Mouse (Mus musculus) heart, embryonic 14.5 days (tissue): Measurements from ENCODE around the gene Olfr1484. TPM values are rescaled to one million over a fixed set of nuclear protein-coding genes. Genes with fewer than 3 reads are reported as not detected.
"Not testable (repeated sequence)": the region's sequence is repeated elsewhere in the genome, so short reads cannot be mapped to it uniquely, and the experiment has no call there.

ENCODE experiments used
- ATAC-seq: fragments of 200-750 bp; cut with Nextera tagmentation; 2 replicates; pipeline ENCODE4 v1.8.0; 2017; ENCODE audit warnings: low read depth, moderate TSS enrichment; ENCODE audit not compliant: insufficient number of reproducible peaks, insufficient read depth, low FRiP score
- H3K27ac ChIP-seq, 2 experiments: fragments of 200-500 bp in 1 of 2; fragments of 300-500 bp in 1 of 2; sonication (generic) in 1 of 2; replicated peaks in 1 of 2; 2 replicates each; pipeline ENCODE4 v1.5.1; 2012 to 2014; ENCODE audit warnings: low read depth in 2 of 2, low read length in 2 of 2, control low read depth in 1 of 2, mild to moderate bottlenecking in 1 of 2, mixed read lengths in 1 of 2; ENCODE audit not compliant: control insufficient read depth in 1 of 2, insufficient read depth in 1 of 2
- H3K27me3 ChIP-seq: fragments of 300-500 bp; sonication (generic); 2 replicates; pipeline ENCODE4 v1.6.1; 2014; ENCODE audit warnings: mild to moderate bottlenecking, low read length, control low read depth; ENCODE audit not compliant: control insufficient read depth, insufficient read depth
- H3K36me3 ChIP-seq: fragments of 300-500 bp; sonication (generic); 2 replicates; pipeline ENCODE4 v1.6.1; 2014; ENCODE audit warnings: mild to moderate bottlenecking, control low read depth, low read length, mixed read lengths; ENCODE audit not compliant: control insufficient read depth, insufficient read depth
- H3K4me1 ChIP-seq, 2 experiments: fragments of 200-500 bp in 1 of 2; fragments of 300-500 bp in 1 of 2; sonication (generic) in 1 of 2; 2 replicates each; pipeline ENCODE4 v1.6.1; 2012 to 2014; ENCODE audit warnings: low read length in 2 of 2, control low read depth in 1 of 2, mixed read lengths in 1 of 2; ENCODE audit not compliant: control insufficient read depth in 2 of 2, insufficient read depth in 2 of 2
- H3K4me2 ChIP-seq: fragments of 300-500 bp; sonication (generic); 2 replicates; pipeline ENCODE4 v1.6.1; 2014; ENCODE audit warnings: mild to moderate bottlenecking, low read length
- H3K4me3 ChIP-seq, 2 experiments: fragments of 200-500 bp in 1 of 2; fragments of 300-500 bp in 1 of 2; sonication (generic) in 1 of 2; 2 replicates each; pipeline ENCODE4 v1.5.1; 2012 to 2014; ENCODE audit warnings: low read length in 2 of 2, mild to moderate bottlenecking in 2 of 2, control low read depth in 1 of 2, low read depth in 1 of 2, moderate library complexity in 1 of 2; ENCODE audit not compliant: control insufficient read depth in 1 of 2, insufficient read depth in 1 of 2
- H3K9ac ChIP-seq: fragments of 300-500 bp; sonication (generic); 2 replicates; pipeline ENCODE4 v1.6.1; 2014; ENCODE audit warnings: mild to moderate bottlenecking, low read length
- H3K9me3 ChIP-seq: fragments of 300-500 bp; sonication (generic); 2 replicates; pipeline ENCODE4 v1.6.1; 2016; ENCODE audit warnings: low read length, control low read depth; ENCODE audit not compliant: control insufficient read depth
- WGBS: fragments of 180-500 bp; shearing (Covaris S2); extraction: QIAGEN DNeasy Blood & Tissue Kit; methylation state at CpG from one replicate; pipeline ENCODE4 v1.1.7; 2014; 5-methylcytosine and 5-hydroxymethylcytosine counted together
- microRNA-seq: library from miRNA; unstranded; fragments of <30 nt; microRNA quantifications from one replicate; pipeline ENCODE4, GENCODE M21; 2016
- polyA plus RNA-seq: library from polyadenylated mRNA; unstranded; fragments of >200 nt; fragmentation: Nextera tagmentation; extraction: Ambion mirVana; gene quantifications from 2 replicates; pipeline ENCODE4 v1.2.1, GENCODE M21; 2014

Gene Olfr1484
- polyA plus RNA-seq: not detected in 2 replicates

DNA sequence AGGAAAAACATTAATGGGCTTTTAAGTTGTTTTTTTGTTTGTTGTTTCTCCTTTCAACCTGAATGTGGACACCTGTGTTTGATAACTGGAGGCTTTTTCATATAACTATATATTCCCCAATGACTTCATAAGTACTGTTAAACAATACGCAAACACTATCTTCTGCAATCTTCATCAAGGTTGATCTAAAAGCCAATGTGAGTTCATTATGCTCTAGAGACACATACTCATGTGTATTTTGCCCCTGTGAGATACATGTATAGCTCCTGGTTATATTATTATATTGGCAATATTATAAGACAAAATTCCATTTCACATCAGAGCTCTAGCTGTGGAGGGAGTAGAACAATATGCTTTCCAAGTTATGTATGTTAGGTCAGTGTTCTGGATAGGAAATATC lies at the start of gene Olfr1484:
Gene Olfr1484, plus strand, starts transcription at position 301 of the 400 bp plus-strand sequence.
- Histone ChIP-seq H3K4me2 (no peak within 1 kb of the TSS), H3K27ac (no peak within 1 kb of the TSS), H3K27me3 (no peaks in the 10 kb centered on the region), H3K36me3 (no peaks in the 10 kb centered on the region), H3K9ac (no peak within 1 kb of the TSS), H3K4me3 (no peak within 1 kb of the TSS), H3K4me1 (no peaks in the 10 kb centered on the region), H3K9me3 (no peaks in the 10 kb centered on the region)
- ATAC-seq: no peak
- WGBS: 68% methylated on average over 1 of the region's 1 CpGs

- WGBS: 71% methylated on average over 2 of the region's 2 CpGs
- not testable (repeated sequence) for H3K9me3 ChIP-seq, H3K4me1 ChIP-seq, H3K9ac ChIP-seq, H3K4me2 ChIP-seq, H3K27ac ChIP-seq, H3K27me3 ChIP-seq, ATAC-seq, H3K4me3 ChIP-seq, H3K36me3 ChIP-seq
These were observed 33.8 kb downstream of the Olfr1484 start, which contains the start of gene Olfr1487 for GRCm38 (mm10) chr19:13617075-13617474. TSS of gene Olfr1487 (plus strand) at chr19:13617375.

- no peak for ATAC-seq
- H3K4me3 ChIP-seq: no peak within 1 kb of the TSS
- H3K4me1 ChIP-seq: no peaks in the 10 kb centered on the region
- H3K27ac ChIP-seq: no peak within 1 kb of the TSS
- H3K9me3 ChIP-seq: peaks cover 7% of the 10 kb centered on the region
- no peak within 1 kb of the TSS for H3K9ac ChIP-seq
- no peak within 1 kb of the TSS for H3K4me2 ChIP-seq
- H3K36me3 ChIP-seq: no peaks in the 10 kb centered on the region
- WGBS: 74% methylated on average over 1 of the region's 1 CpGs
- no peaks in the 10 kb centered on the region for H3K27me3 ChIP-seq
These were observed 48.0 kb downstream of the Olfr1484 start, which contains the start of gene Olfr1489 for GRCm38 (mm10) chr19:13631321-13631720. TSS of gene Olfr1489 (plus strand) at chr19:13631621.

Small RNAs within 50 kb of the gene (microRNA-seq; reads per million reads assigned to microRNA genes)
- gene Gm22323: not detected
- not detected for gene Gm23931

Other genes with a start within 250 kb of the Olfr1484 start
- gene Olfr1466, start 244.6 kb upstream of the Olfr1484 start, polyA plus RNA-seq: not detected in 2 replicates
- gene Olfr1467, start 221.3 kb upstream of the Olfr1484 start, polyA plus RNA-seq: not detected in 2 replicates
- not detected in 2 replicates for gene Olfr1469, start 175.7 kb upstream of the Olfr1484 start, polyA plus RNA-seq
- not detected in 2 replicates for gene Olfr1471, start 140.1 kb upstream of the Olfr1484 start, polyA plus RNA-seq
- not detected in 2 replicates for gene Olfr1472, start 127.4 kb upstream of the Olfr1484 start, polyA plus RNA-seq
- not detected in 2 replicates for gene Olfr1474, start 113.9 kb upstream of the Olfr1484 start, polyA plus RNA-seq
- not detected in 2 replicates for gene Olfr1475, start 103.3 kb upstream of the Olfr1484 start, polyA plus RNA-seq
- gene Olfr1477, start 83.0 kb upstream of the Olfr1484 start, polyA plus RNA-seq: not detected in 2 replicates
- gene Olfr1480, start 55.6 kb upstream of the Olfr1484 start, polyA plus RNA-seq: not detected in 2 replicates
- not detected in 2 replicates for gene Olfr1487, start 33.9 kb downstream of the Olfr1484 start, polyA plus RNA-seq
- not detected in 2 replicates for gene Olfr1489, start 48.1 kb downstream of the Olfr1484 start, polyA plus RNA-seq
- not detected in 2 replicates for gene Olfr1490, start 67.6 kb downstream of the Olfr1484 start, polyA plus RNA-seq
- not detected in 2 replicates for gene Olfr1491, start 113.8 kb downstream of the Olfr1484 start, polyA plus RNA-seq
- not detected in 2 replicates for gene Olfr1493-ps1, start 139.8 kb downstream of the Olfr1484 start, polyA plus RNA-seq
- gene Olfr1494, start 156.2 kb downstream of the Olfr1484 start, polyA plus RNA-seq: not detected in 2 replicates
- not detected in 2 replicates for gene Olfr1495, start 181.1 kb downstream of the Olfr1484 start, polyA plus RNA-seq
- not detected in 2 replicates for gene Olfr1496, start 194.4 kb downstream of the Olfr1484 start, polyA plus RNA-seq
- gene Olfr1497, start 214.7 kb downstream of the Olfr1484 start, polyA plus RNA-seq: not detected in 2 replicates
- not detected in 2 replicates for gene Olfr1499, start 235.9 kb downstream of the Olfr1484 start, polyA plus RNA-seq
- gene Olfr1500, start 247.0 kb downstream of the Olfr1484 start, polyA plus RNA-seq: not detected in 2 replicates